Comparison of ENCODE assay signal across 19 mouse cellular contexts in genomic region chr16:95866866-95867420, GRCm38 (mm10).
DNase-seq lines count a peak whose midpoint lies in the region; ATAC-seq lines count a peak whose summit lies in the region.
"Had no signal": no experiment of that assay in that cellular context is flagged by ENCODE, and none has a peak within 500 bp of the region (broad histone marks: within the 10 kb centered on the region; RNA-seq: fewer than 3 reads in every experiment).

No protein-coding gene starts in this region.

- DNase-seq in spleen, postnatal 4 days (ENCODE audit: low spot score in 2 of 2): peak; percentile 5 to 43
- no peak for DNase-seq in spleen, adult 18-20 months
- peak; percentile 91 for DNase-seq in thymus, postnatal 0 days (ENCODE audit: low spot score)
- peak; percentile 62 to 77 for DNase-seq in thymus, postnatal 36 days
- DNase-seq in frontal cortex, adult 2 months (ENCODE audit: extremely low spot score in 1 of 2, low spot score in 1 of 2): no peak
- DNase-seq: adrenal gland, adult 8-10 months; adrenal gland, postnatal 36 days; B cell, adult 2 months; cerebellum, adult 9-10 months; cerebellum, postnatal 25 days; forebrain, postnatal 0 days; gastrocnemius, adult 2 months; gastrocnemius, postnatal 36 days; heart, postnatal 36 days had no signal

- ATAC-seq in erythroid progenitor cell, adult 5-6 weeks (replicated peaks; ENCODE audit: low FRiP score, poor library complexity, severe bottlenecking): no peak
- ATAC-seq: CD4-positive, CD25-positive, alpha-beta regulatory T cell, adult 4 months; forebrain, embryonic 13.5 days; forebrain, postnatal 0 days; hindbrain, embryonic 16.5 days; inflammation-experienced regulatory T-cells, adult 6 months had no signal

Comparison
In these comparisons a context has a peak if more than half of its experiments do, and no peak if none do; other contexts are left out.
1. DNase-seq: peak in spleen, postnatal 4 days (2 of 2), thymus, postnatal 0 days (single experiment) and thymus, postnatal 36 days (2 of 2); none in spleen, adult 18-20 months (0 of 2) and frontal cortex, adult 2 months (0 of 2).